Mouse (Mus musculus): ENCODE measurements around the gene Slc25a18.

DNA sequence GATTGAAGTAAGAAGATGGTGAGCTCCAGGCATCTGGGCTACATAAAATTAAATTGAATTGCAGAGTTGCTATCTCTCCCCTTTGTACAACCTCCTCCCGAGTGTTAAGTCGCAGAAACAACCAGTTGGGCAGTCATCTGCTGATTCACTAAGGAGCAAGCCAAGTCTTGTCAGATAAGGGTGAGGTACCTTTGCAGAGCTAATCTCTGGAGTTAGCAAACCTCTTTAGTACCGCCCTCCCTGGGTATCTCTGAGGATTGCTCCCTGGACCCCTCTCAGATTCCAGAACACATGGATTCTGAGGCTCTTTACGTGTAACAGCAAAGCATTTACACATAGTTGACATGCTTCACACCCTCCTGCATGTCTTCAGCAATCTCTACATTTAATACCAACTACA lies 58.7 kb downstream of the Slc25a18 start:
- TF ChIP-seq POLR2A (IDR thresholded peaks at IDR 0.05; ENCODE audit: low read depth, low read length) (no peak), CTCF (IDR thresholded peaks at IDR 0.05; ENCODE audit: extremely low read depth, insufficient read length, insufficient replicate concordance, low read depth, low read length) (no peak)

Data from small intestine, adult 2 months (tissue).